Mouse (Mus musculus) neural tube, embryonic 14.5 days (tissue): ENCODE data around the gene Dstn. TPM values are rescaled to one million over a fixed set of nuclear protein-coding genes. Genes with fewer than 3 reads are reported as not detected.

Experiments
- ATAC-seq: fragments of 200-750 bp; cut with Nextera tagmentation; 2 replicates; pipeline ENCODE4 v1.8.0; 2017; ENCODE audit warnings: low read depth, mild to moderate bottlenecking, moderate TSS enrichment, moderate library complexity
- H3K27ac ChIP-seq: fragments of 300-500 bp; sonication (generic); 2 replicates; pipeline ENCODE4 v1.5.1; 2014; ENCODE audit warnings: low read depth, mild to moderate bottlenecking, control low read depth, low read length, moderate library complexity, mixed read lengths
- H3K27me3 ChIP-seq: fragments of 300-500 bp; sonication (generic); 2 replicates; pipeline ENCODE4 v1.6.1; 2014; ENCODE audit warnings: low read length; ENCODE audit not compliant: control insufficient read depth, insufficient read depth
- H3K36me3 ChIP-seq: fragments of 300-500 bp; sonication (generic); 2 replicates; pipeline ENCODE4 v1.6.1; 2014; ENCODE audit warnings: low read length, mixed read lengths; ENCODE audit not compliant: control insufficient read depth, insufficient read depth
- H3K4me1 ChIP-seq: fragments of 300-500 bp; sonication (generic); 2 replicates; pipeline ENCODE4 v1.6.1; 2014; ENCODE audit warnings: low read length; ENCODE audit not compliant: control insufficient read depth, insufficient read depth
- H3K4me2 ChIP-seq: fragments of 300-500 bp; sonication (generic); 2 replicates; pipeline ENCODE4 v1.6.1; 2014; ENCODE audit warnings: mild to moderate bottlenecking, low read depth, low read length, control low read depth
- H3K4me3 ChIP-seq: fragments of 300-500 bp; sonication (generic); 2 replicates; pipeline ENCODE4 v1.5.1; 2014; ENCODE audit warnings: low read depth, low read length, control low read depth, mixed read lengths
- H3K9ac ChIP-seq: fragments of 300-500 bp; sonication (generic); replicated peaks from 2 replicates; pipeline ENCODE4 v1.6.1; 2014; ENCODE audit warnings: low read depth, mild to moderate bottlenecking, control low read depth, low read length, mixed read lengths
- H3K9me3 ChIP-seq: fragments of 300-500 bp; sonication (generic); 2 replicates; pipeline ENCODE4 v1.6.1; 2016; ENCODE audit warnings: low read length; ENCODE audit not compliant: control insufficient read depth
- WGBS: fragments of 180-500 bp; shearing (Covaris S2); extraction: QIAGEN DNeasy Blood & Tissue Kit; methylation state at CpG from one replicate; pipeline ENCODE4 v1.1.7; 2014; 5-methylcytosine and 5-hydroxymethylcytosine counted together
- polyA plus RNA-seq: library from polyadenylated mRNA; unstranded; fragments of >200 nt; fragmentation: Nextera tagmentation; extraction: Ambion mirVana; gene quantifications from 2 replicates; pipeline ENCODE4 v1.2.1, GENCODE M21; 2014

The Dstn gene
- polyA plus RNA-seq, 1 experiment from 2014 or later = 452 TPM

DNA sequence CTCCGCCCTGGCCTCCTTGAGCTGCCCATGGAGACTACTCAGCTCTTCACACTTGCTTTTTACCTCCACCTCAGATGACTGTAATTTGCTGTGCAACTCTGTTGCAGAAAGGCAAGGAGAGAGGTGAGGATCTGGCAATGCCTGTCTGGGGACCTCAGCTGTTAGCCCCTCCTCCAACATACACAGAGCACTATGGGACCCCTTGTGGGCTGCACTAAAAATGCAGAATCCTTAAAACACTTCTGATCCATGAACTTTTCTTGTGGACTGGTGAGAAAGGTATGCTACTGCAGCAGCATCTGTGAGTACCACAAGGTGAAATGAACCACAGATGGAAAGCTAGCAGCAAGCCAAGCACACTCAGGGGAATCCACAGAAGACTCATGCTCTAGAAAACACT lies 48.2 kb downstream of the Dstn start:
- no peaks in the 10 kb centered on the region for H3K4me1 ChIP-seq
- ATAC-seq = no peak
- no peaks in the 10 kb centered on the region for H3K27me3 ChIP-seq
- no peaks in the 10 kb centered on the region for H3K9me3 ChIP-seq
- 100% methylated on average over 1 of the region's 1 CpGs for WGBS
- no peak overlapping the region for H3K4me3 ChIP-seq
- H3K27ac ChIP-seq = no peak overlapping the region
- H3K4me2 ChIP-seq = no peak overlapping the region
- no peak overlapping the region for H3K9ac ChIP-seq
- H3K36me3 ChIP-seq = peaks cover 24% of the 10 kb centered on the region

DNA sequence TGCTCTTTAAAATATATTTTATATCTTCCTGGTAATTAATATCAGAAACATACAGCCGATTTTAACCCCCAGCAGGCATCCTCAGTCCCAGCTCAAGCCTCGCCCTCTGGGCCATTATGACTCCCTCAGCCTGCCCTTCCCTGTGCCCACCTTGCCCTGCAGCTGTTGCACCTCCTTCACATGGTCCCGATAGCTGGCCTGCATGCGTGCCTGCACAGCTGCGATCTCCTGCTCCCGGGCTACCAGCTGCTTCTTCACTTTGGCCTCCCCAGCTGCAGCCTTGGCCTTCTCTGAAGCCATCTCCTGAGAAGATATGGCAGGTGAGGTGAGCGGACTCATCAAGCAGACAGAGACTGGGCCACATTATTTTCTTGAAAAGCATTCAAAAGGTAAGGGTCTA lies 54.1 kb downstream of the Dstn start:
- H3K9ac ChIP-seq = no peak overlapping the region
- no peaks in the 10 kb centered on the region for H3K27me3 ChIP-seq
- H3K9me3 ChIP-seq = no peaks in the 10 kb centered on the region
- H3K4me3 ChIP-seq = no peak overlapping the region
- no peaks in the 10 kb centered on the region for H3K4me1 ChIP-seq
- no peak overlapping the region for H3K4me2 ChIP-seq
- no peak for ATAC-seq
- H3K27ac ChIP-seq = no peak overlapping the region
- H3K36me3 ChIP-seq = peaks cover 15% of the 10 kb centered on the region
- WGBS = 95% methylated on average over 7 of the region's 7 CpGs

DNA sequence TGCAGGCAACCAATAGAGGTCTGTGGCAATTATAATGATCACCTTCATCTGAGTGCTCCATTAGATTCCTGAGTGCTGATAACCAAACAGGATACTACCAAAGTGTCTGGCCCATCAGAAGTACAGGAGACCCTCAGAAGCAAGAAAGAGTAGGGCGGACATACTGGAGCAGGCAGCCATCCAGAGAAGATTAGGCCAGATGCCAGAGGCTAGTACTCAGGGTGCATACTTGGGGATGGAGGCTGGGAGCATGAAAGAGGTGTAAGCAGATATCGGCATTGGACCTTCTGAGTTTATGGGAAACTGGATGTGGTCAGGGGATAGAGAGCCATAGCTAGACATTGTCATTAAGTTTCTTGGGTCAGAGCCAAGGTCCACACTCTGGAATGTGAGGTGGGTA lies 55.7 kb downstream of the Dstn start:
- ATAC-seq = no peak
- H3K9me3 ChIP-seq = no peaks in the 10 kb centered on the region
- WGBS = 95% methylated on average over 2 of the region's 2 CpGs
- H3K36me3 ChIP-seq = peaks cover 11% of the 10 kb centered on the region
- H3K4me1 ChIP-seq = no peaks in the 10 kb centered on the region
- no peak overlapping the region for H3K9ac ChIP-seq
- H3K4me2 ChIP-seq = no peak overlapping the region
- H3K4me3 ChIP-seq = no peak overlapping the region
- no peaks in the 10 kb centered on the region for H3K27me3 ChIP-seq
- no peak overlapping the region for H3K27ac ChIP-seq

DNA sequence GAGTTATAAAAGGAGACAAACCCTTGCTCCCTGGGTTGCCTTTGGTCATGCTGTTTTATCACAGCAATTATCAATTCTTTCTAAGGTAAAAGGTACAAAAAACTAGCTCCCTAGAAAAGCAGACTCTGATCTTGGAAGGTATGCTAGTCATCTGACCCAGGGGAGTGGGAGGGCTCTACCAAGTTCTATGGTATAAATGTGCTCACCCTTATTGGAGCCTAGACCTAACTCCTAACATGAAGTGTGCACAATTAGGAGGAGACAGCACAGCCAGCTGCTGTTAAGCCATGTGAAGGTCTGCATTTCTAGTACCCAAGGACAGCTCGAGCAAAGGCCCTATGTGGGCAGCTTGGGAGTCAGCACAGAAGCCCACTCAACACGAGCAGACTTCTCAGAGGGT lies 56.8 kb downstream of the Dstn start:
- peaks cover 4% of the 10 kb centered on the region; the same call in 1 of the 2 replicates for H3K36me3 ChIP-seq
- no peak overlapping the region for H3K4me3 ChIP-seq
- 56% methylated on average over 2 of the region's 2 CpGs for WGBS
- no peaks in the 10 kb centered on the region for H3K4me1 ChIP-seq
- H3K27me3 ChIP-seq = no peaks in the 10 kb centered on the region
- H3K27ac ChIP-seq = no peak overlapping the region
- no peak for ATAC-seq
- no peaks in the 10 kb centered on the region for H3K9me3 ChIP-seq
- no peak overlapping the region for H3K4me2 ChIP-seq
- no peak overlapping the region for H3K9ac ChIP-seq

DNA sequence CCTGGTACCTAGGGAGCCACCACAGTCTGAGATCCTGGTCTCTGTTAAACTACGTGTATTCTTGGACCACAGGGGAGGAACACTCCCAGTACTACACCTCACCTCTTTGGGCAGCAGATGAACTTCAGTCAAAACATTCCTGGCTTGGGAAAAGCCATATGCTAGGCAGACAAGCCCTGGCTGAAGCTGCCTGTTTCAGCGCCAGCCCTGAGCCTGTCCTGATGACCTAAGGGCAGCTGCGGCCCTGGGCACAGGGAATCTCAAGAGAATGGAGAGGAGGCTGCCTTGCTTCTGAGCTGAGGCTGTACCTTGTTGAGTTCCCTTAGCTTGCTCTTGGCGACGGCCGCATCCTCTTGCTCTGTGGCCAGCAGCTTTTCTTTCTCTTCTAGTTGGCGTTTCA lies 58.0 kb downstream of the Dstn start:
- Histone ChIP-seq H3K4me2 (no peak overlapping the region), H3K4me1 (no peaks in the 10 kb centered on the region), H3K36me3 (peaks cover 4% of the 10 kb centered on the region; the same call in 1 of the 2 replicates), H3K27me3 (no peaks in the 10 kb centered on the region), H3K9me3 (no peaks in the 10 kb centered on the region), H3K27ac (no peak overlapping the region), H3K4me3 (no peak overlapping the region), H3K9ac (no peak overlapping the region)
- 93% methylated on average over 7 of the region's 7 CpGs for WGBS
- no peak for ATAC-seq

DNA sequence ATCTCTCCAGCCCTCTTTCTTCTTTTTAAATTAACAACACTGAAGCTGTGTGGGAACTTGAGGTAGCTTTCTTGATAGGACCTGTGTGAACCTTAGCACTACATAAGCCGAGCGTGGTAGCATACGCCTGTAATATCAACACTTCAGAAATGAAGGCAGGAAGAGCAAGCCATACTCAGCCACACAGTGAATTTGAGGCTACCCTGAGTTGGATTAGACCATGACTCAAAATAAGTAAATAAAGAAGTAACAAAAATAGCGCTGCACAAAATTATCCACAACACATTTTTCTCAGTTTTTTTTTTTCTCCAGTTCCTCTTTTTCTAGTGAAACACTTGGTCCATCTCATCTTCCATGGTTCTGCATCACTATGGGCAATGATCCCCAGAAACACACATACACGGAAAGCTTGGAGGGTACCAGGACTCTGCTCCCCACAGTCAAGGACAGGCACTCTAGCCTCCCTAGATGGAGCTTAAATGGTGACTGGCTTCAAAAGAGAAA lies 60.1 kb downstream of the Dstn start:
- Histone ChIP-seq H3K4me2 (no peak overlapping the region), H3K27ac (no peak overlapping the region), H3K4me3 (no peak overlapping the region), H3K27me3 (no peaks in the 10 kb centered on the region), H3K36me3 (peaks cover 4% of the 10 kb centered on the region; the same call in 1 of the 2 replicates), H3K9ac (no peak overlapping the region), H3K9me3 (no peaks in the 10 kb centered on the region), H3K4me1 (no peaks in the 10 kb centered on the region)
- ATAC-seq = no peak
- 97% methylated on average over 5 of the region's 5 CpGs for WGBS

DNA sequence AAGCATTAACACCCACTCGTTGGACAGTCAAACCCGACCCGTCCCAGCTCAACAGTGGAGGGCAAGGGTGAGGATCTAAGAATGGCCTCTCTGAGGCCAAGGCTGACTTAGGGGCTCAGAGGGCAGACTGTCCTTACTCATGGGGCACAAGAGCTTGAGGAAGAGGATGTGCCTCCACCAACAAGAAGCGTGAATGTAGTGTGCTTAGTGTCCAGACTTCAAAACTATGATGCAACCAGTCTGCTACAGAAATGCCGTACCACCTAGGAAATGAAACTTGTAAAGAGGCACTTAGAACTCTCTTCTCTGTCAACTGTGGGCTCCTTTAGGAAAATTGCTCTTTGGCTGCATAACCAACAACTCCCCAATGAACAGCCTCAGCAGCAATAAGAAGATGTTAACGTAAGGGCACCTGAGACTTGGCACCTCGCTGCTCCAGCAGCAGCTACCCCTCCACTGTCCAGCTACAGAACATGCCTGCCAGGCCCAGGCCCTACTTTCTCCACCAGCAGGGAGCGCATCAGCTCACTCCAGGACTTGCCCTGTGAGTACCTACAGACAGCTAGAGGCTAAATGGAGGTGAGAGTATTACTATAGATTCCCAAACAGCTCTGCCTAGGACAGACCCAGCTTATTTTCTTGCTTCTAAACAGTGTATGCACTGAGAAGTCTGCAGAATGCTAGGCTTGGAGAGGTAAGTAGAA lies 63.5 kb downstream of the Dstn start:
- 92% methylated on average over 8 of the region's 8 CpGs for WGBS
- Histone ChIP-seq H3K9me3 (no peaks in the 10 kb centered on the region), H3K9ac (no peak overlapping the region)

DNA sequence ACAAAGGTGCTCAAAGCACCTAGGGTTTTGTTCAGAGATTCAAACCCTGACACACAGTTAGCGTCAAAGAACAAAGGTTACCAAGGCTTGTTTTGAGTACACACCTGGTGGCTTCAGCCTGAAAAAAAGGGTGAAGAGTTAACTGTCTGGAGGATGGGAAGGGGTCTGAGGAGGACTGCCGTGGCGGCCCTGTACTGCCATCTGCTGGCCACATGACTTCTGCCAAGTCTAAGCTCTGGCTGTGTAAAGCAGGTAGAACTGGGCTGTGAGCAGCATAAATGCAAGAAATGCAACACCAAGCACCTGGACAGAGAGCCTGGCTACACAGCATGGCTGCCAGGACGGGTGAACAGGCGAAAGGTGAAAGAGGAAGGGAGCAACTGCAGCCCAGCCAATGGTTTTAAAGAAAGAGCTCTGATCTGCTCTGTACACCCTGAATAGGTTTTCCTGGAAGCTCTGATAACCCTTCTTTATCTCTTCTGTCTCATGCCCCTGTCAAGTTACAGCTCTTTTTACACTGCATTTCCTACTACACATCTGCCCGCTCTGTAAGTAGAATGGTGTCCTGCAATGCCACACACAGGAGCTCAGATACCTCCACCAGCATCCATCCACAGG lies 65.8 kb downstream of the Dstn start:
- H3K36me3 ChIP-seq = no peaks in the 10 kb centered on the region
- no peak overlapping the region for H3K4me2 ChIP-seq
- no peaks in the 10 kb centered on the region for H3K4me1 ChIP-seq
- ATAC-seq = peak; percentile 91; the same call in 1 of the 2 replicates
- no peaks in the 10 kb centered on the region for H3K27me3 ChIP-seq
- H3K9me3 ChIP-seq = no peaks in the 10 kb centered on the region
- H3K4me3 ChIP-seq = no peak overlapping the region
- no peak overlapping the region for H3K9ac ChIP-seq
- WGBS = 43% methylated on average over 6 of the region's 6 CpGs
- H3K27ac ChIP-seq = no peak overlapping the region

More for the DNA sequence above, 63.5 kb downstream of the Dstn start:
- Histone ChIP-seq H3K27me3 (no peaks in the 10 kb centered on the region), H3K27ac (no peak overlapping the region), H3K4me3 (no peak overlapping the region), H3K4me2 (no peak overlapping the region), H3K36me3 (no peaks in the 10 kb centered on the region), H3K4me1 (no peaks in the 10 kb centered on the region)
- ATAC-seq = no peak

DNA sequence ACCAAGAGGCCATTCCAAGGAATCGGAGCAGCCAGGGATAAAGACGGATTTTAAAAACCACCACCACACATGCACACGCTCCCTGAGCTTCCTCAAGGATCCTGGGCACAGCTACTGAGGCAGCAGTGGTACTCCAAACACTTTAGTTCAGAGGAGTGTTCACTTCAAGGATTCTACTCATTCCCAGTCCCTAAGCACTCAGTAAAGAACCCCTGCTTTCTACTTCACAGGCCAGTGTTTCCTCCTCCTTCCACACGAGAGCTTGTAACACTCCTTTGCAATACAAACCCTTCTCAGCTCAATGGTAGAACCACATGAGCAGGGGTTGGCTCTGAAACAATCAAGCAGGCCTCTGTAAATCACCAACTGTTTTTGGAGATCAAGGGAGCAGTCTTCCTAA lies 67.0 kb downstream of the Dstn start:
- Histone ChIP-seq H3K4me1 (no peaks in the 10 kb centered on the region), H3K36me3 (no peaks in the 10 kb centered on the region), H3K4me3 (no peak overlapping the region), H3K27me3 (no peaks in the 10 kb centered on the region), H3K27ac (no peak overlapping the region), H3K9ac (no peak overlapping the region), H3K9me3 (no peaks in the 10 kb centered on the region), H3K4me2 (no peak overlapping the region)
- 83% methylated on average over 4 of the region's 4 CpGs for WGBS
- ATAC-seq = no peak
